Mouse (Mus musculus) heart, postnatal 0 days (tissue): ENCODE measurements around the gene Gstm6. TPM values are rescaled to one million over a fixed set of nuclear protein-coding genes. Genes with fewer than 3 reads are reported as not detected.
"Not testable (repeated sequence)": the region's sequence is repeated elsewhere in the genome, so short reads cannot be mapped to it uniquely, and the experiment has no call there.

Experiments used
- ATAC-seq: fragments of 200-750 bp; cut with Nextera tagmentation; 2 replicates; pipeline ENCODE4 v1.8.0; 2017; ENCODE audit warnings: low read depth, moderate number of reproducible peaks, moderate library complexity; ENCODE audit not compliant: insufficient read depth
- DNase-seq: peaks from one replicate; pipeline ENCODE4 v3.0.0-alpha.2; 2016; ENCODE audit warnings: low spot score
- H3K27ac ChIP-seq: fragments of 300-500 bp; sonication (generic); 2 replicates; pipeline ENCODE4 v1.5.1; 2014; ENCODE audit warnings: low read depth, mild to moderate bottlenecking
- H3K27me3 ChIP-seq: fragments of 300-500 bp; sonication (generic); 2 replicates; pipeline ENCODE4 v1.6.1; 2014; ENCODE audit warnings: low read length, mixed read lengths; ENCODE audit not compliant: control insufficient read depth, insufficient read depth
- H3K36me3 ChIP-seq: fragments of 300-500 bp; sonication (generic); replicated peaks from 2 replicates; pipeline ENCODE4 v1.6.1; 2014; ENCODE audit warnings: low read length, mixed read lengths; ENCODE audit not compliant: control insufficient read depth, insufficient read depth
- H3K4me1 ChIP-seq: fragments of 300-500 bp; sonication (generic); 2 replicates; pipeline ENCODE4 v1.6.1; 2014; ENCODE audit warnings: antibody characterized with exemption; ENCODE audit not compliant: control insufficient read depth, insufficient read depth
- H3K4me2 ChIP-seq: fragments of 300-500 bp; sonication (generic); 2 replicates; pipeline ENCODE4 v1.6.1; 2014; ENCODE audit warnings: low read depth, mild to moderate bottlenecking, low read length, moderate library complexity
- H3K4me3 ChIP-seq: fragments of 300-500 bp; sonication (generic); 2 replicates; pipeline ENCODE4 v1.5.1; 2014; ENCODE audit warnings: low read depth, low read length
- H3K9ac ChIP-seq: fragments of 300-500 bp; sonication (generic); replicated peaks from 2 replicates; pipeline ENCODE4 v1.6.1; 2014; ENCODE audit warnings: low read depth, low read length, mixed read lengths
- H3K9me3 ChIP-seq: fragments of 300-500 bp; sonication (generic); replicated peaks from 2 replicates; pipeline ENCODE4 v1.6.1; 2016; ENCODE audit warnings: low read length; ENCODE audit not compliant: control insufficient read depth
- CTCF ChIP-seq: IDR thresholded peaks from 2 replicates; pipeline ENCODE4 v1.5.1; 2016; ENCODE audit warnings: antibody characterized with exemption, control low read depth, low read depth
- EP300 ChIP-seq: IDR thresholded peaks from 2 replicates; pipeline ENCODE4 v1.6.1; 2016; ENCODE audit warnings: antibody characterized with exemption, low read depth
- WGBS: fragments of 180-500 bp; shearing (Covaris S2); extraction: QIAGEN DNeasy Blood & Tissue Kit; methylation state at CpG from one replicate; pipeline ENCODE4 v1.1.7; 2014; 5-methylcytosine and 5-hydroxymethylcytosine counted together
- polyA plus RNA-seq: library from polyadenylated mRNA; unstranded; fragments of >200 nt; fragmentation: Nextera tagmentation; extraction: Ambion mirVana; gene quantifications from 2 replicates; pipeline ENCODE4 v1.2.1, GENCODE M21; 2015
- total RNA-seq: library from RNA; depleted of rRNA; stranded (reverse); fragments of >200 nt; gene quantifications from 2 replicates; pipeline ENCODE4 v1.2.3, GENCODE M21; 2014; ENCODE audit warnings: low replicate concordance

Gstm6 gene
- total and polyA plus RNA-seq, 2 experiments from 2014 or later: 11.5 to 17.9 TPM

GRCm38 (mm10) chr3:107982726-107983125 lies 39.2 kb upstream of the Gstm6 start:
- H3K4me2 ChIP-seq: no peak overlapping the region
- ATAC-seq (no peak), DNase-seq (no peak)
- 0 out of 2 replicates have a peak, but pooled peaks cover 12% of the 10 kb centered on the region for H3K4me1 ChIP-seq
- no peak overlapping the region for H3K9ac ChIP-seq
- no peaks in the 10 kb centered on the region for H3K36me3 ChIP-seq
- 55% methylated on average over 6 of the region's 6 CpGs for WGBS
- no peaks in the 10 kb centered on the region for H3K9me3 ChIP-seq
- no peaks in the 10 kb centered on the region for H3K27me3 ChIP-seq
- H3K27ac ChIP-seq: no peak overlapping the region
- H3K4me3 ChIP-seq: no peak overlapping the region
- TF ChIP-seq CTCF (no peak), EP300 (no peak)

DNA sequence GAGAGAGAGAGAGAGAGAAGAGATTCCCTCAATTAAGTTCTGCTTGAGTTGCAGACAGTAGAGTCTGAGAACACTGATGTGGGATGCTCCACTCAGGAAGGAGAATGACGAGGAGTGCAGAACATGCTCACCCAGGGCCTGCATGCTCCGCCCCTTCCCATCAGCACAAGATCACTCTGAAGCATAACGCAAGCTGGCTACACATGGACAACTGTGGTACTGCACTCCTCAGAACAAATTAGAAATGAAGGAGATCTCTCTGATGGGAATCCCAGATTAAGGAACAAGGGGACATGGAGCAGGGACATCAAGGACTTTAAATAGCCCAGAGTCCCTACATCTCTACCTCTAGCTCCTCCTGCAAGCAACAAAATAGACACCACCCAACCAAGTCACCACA lies 37.7 kb upstream of the Gstm6 start:
- DNase-seq: no peak

DNA sequence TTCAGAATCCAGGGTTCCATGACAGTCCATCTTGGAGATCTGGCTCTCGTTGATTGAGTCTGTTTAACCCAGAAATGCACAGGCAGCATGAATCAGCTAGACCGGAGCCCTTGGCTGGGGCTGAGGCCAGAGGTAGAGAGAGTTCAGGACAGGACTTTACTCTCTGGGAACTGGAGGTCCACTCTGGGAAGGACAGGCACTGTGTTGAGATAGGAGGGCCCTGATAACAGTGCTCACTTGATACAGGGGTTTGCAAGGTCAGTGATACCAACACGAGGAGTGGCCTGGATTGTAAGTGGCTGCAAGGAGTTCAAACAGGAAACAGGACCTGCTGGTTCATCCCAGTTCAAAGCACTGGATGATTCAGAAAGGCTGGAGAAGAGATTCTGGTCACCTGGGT lies 34.1 kb upstream of the Gstm6 start:
- Histone ChIP-seq H3K27ac (no peak overlapping the region), H3K9ac (no peak overlapping the region), H3K4me3 (no peak overlapping the region), H3K36me3 (no peaks in the 10 kb centered on the region), H3K9me3 (no peaks in the 10 kb centered on the region), H3K4me1 (no peaks in the 10 kb centered on the region), H3K27me3 (no peaks in the 10 kb centered on the region), H3K4me2 (no peak overlapping the region)
- TF ChIP-seq EP300 (no peak), CTCF (no peak)
- DNase-seq: no peak
- no peak for ATAC-seq
- WGBS: 50% methylated on average over 3 of the region's 3 CpGs

More for the DNA sequence above, 37.7 kb upstream of the Gstm6 start:
- Histone ChIP-seq H3K4me2 (no peak overlapping the region), H3K27me3 (no peaks in the 10 kb centered on the region), H3K4me3 (no peak overlapping the region), H3K4me1 (0 out of 2 replicates have a peak, but pooled peaks cover 12% of the 10 kb centered on the region), H3K27ac (no peak overlapping the region), H3K9ac (no peak overlapping the region), H3K9me3 (no peaks in the 10 kb centered on the region), H3K36me3 (no peaks in the 10 kb centered on the region)
- ATAC-seq: no peak
- WGBS: 66% methylated on average over 3 of the region's 3 CpGs
- TF ChIP-seq EP300 (no peak), CTCF (no peak)

GRCm38 (mm10) chr3:107974237-107974636 lies 30.7 kb upstream of the Gstm6 start:
- Histone ChIP-seq H3K27me3 (0 out of 2 replicates have a peak, but pooled peaks cover 2% of the 10 kb centered on the region), H3K27ac (no peak overlapping the region), H3K9me3 (no peaks in the 10 kb centered on the region), H3K4me3 (no peak overlapping the region), H3K36me3 (no peaks in the 10 kb centered on the region), H3K4me1 (no peaks in the 10 kb centered on the region), H3K4me2 (no peak overlapping the region), H3K9ac (no peak overlapping the region)
- no peak for TF ChIP-seq EP300
- no peak for TF ChIP-seq CTCF
- 93% methylated on average over 1 of the region's 1 CpGs for WGBS
- DNase-seq: no peak
- ATAC-seq: no peak

GRCm38 (mm10) chr3:107972070-107972469 lies 28.5 kb upstream of the Gstm6 start:
- Histone ChIP-seq H3K4me3 (no peak overlapping the region), H3K36me3 (no peaks in the 10 kb centered on the region), H3K9ac (no peak overlapping the region), H3K27me3 (0 out of 2 replicates have a peak, but pooled peaks cover 2% of the 10 kb centered on the region), H3K4me1 (no peaks in the 10 kb centered on the region), H3K27ac (no peak overlapping the region), H3K4me2 (no peak overlapping the region), H3K9me3 (no peaks in the 10 kb centered on the region)
- WGBS: 86% methylated on average over 3 of the region's 3 CpGs
- TF ChIP-seq CTCF (no peak), EP300 (no peak)
- ATAC-seq (no peak), DNase-seq (no peak)

- peak; percentile 39; the same call in 1 of the 2 replicates for ATAC-seq
- H3K4me2 ChIP-seq, H3K9ac ChIP-seq, DNase-seq, H3K36me3 ChIP-seq, H3K9me3 ChIP-seq, H3K4me1 ChIP-seq, H3K27me3 ChIP-seq, H3K4me3 ChIP-seq, H3K27ac ChIP-seq: not testable (repeated sequence)
- 35% methylated on average over 3 of the region's 3 CpGs for WGBS
These were observed 27.6 kb upstream of the Gstm6 start for GRCm38 (mm10) chr3:107971101-107971500.
